Mouse (Mus musculus): ENCODE measurements around the gene Brd2.

Brd2 gene

GRCm38 (mm10) chr17:34133289-34133688 is 10.9 kb upstream of the Brd2 start:
- in situ Hi-C loops (cut with MboI, MseI) = loop anchor here (5.0 kb wide), 1 partner anchor 34 kb away; no protein-coding TSS in a partner anchor

DNA sequence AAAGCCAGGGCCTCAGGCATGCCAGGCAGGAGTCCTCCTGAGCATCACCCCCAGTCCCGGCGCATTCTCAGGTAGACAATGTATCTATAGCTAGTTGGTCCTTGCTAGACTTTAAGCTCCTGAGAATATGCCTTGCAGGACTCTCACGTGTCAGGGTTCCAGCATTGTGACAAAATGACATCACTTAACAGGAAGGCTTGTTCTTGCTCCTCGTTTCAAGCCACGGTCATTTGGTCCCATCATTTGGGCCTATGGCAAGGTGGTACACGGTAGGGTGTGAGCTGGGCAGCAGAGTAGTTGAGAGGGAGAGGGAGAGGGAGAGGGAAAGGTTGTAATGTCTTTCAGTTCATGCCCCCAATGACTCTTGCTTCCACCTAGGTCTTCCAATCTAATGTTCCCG is 9.5 kb upstream of the Brd2 start:
- in situ Hi-C loops (cut with MboI, MseI) = loop anchor here (5.0 kb wide), 1 partner anchor 35 kb away; no protein-coding TSS in a partner anchor

DNA sequence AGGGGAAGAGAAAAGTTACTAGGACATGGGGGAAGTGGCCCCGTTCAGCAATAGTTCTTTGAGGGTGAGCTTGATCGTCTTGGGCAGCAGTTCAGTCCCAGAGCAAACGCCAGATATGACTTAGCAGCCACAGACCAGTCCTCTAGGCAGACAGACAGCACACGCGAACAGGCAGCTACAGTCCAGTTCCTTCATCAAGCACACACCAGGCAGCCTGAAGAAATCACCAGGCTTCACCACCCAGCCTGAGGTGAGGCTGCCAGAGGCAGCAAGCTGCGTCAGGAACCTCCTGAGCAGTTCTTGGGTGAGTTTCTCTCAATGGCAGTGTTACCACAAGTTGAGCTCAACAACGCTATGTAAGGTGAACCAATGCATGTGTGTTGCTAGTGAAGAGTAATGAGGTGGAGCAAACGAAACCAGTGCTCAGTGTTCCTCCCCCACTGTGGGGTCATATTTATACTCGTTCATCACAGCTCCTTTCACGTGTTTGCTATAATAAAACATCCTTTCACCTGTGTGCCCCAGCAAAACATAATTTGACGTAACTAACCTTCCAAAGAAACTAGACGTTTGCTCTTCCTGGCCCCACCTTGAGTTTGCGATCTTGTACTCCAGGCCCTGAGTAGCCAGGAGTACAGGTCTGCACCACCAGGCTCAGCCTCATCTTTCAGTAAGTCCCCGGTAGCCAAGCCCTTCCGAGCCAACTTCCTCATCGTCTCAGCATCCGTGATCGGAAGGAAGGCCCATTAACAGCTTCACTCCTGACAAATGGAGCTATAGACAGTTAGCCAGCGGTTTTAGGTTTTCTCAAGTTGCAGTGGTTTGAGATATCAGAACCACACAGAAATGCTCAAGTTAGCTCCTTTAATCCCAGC is 7.9 kb upstream of the Brd2 start:
- in situ Hi-C loops (cut with MboI, MseI) = loop anchor here (5.0 kb wide), 1 partner anchor 37 kb away; no protein-coding TSS in a partner anchor

DNA sequence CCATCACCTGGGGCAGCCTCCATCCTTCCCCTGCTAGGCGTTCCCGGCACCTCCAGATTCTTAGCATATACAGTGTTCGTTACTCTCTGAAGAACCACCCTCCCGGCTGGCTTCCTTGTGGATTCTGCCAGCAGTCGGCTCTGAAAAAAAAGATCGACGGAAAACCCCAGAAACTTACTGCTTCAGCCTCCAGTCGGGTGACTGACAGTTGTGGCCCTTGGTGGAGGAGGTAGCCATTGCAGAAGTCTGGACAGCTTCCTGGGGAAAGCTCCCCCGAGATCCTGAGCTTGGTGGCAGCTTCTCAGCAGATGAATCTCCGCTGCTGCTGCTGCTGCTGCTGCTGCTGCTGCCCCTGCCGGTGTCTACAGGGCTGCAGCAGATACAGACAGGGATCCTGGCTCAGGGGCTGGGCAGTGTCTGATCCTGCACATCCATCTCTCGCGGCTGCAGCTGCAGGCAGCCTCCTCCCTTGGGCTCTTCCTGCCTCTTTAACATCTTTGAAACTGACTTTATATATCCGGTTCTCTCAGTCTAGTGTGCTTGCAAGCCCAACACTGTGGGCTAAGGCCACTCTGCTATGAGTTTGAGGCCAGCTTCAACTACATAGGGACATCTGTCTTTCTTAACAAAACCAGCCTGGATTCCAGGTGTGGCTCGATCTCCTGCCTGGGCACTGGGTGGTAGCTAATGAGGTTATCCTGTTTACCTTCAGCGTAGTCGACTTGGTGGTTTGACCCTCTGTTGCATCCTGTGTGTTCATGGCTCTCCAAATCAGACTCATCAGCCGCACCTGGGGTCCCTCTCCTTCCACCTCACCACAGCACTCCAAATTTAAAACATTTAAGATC is 6.7 kb upstream of the Brd2 start:
- in situ Hi-C loops (cut with MboI, MseI) = no loop called here

DNA sequence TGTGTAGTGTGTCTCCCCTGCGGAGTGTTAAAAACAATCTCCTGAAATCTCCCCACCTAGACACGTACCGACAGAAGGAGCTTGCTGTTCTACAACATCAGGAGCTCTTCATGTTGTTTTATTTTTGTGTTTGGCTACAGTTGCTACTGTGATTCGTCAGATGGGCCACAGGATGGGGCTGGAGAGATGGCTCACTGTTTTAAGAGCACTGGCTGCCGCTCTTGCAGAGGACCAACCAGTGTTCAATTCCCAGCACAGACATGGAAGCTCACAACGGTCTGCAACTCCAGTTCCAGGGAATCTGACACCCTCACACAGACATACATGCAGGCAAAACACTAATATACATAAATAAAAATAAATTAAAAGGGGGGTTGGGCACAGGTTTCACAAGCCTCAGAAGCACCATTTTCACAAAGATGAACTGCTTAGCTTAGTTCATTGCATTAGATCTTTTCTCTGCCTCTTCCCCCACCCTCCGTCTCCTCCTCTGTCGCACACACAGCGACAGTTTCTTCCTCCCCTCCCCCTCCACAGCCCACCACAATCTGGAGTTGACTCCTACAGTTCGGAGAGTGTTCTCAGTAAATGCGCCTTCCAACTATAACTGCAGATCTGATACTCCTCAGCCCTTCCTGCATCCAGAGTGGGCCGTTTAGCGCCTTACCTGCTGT is 6.0 kb upstream of the Brd2 start:
- in situ Hi-C loops (cut with MboI, MseI) = no loop called here

GRCm38 (mm10) chr17:34127475-34127874 is 5.0 kb upstream of the Brd2 start:
- in situ Hi-C loops (cut with MboI, MseI) = no loop called here

GRCm38 (mm10) chr17:34126826-34127420 is 4.5 kb upstream of the Brd2 start:
- in situ Hi-C loops (cut with MboI, MseI) = no loop called here

- in situ Hi-C loops (cut with MboI, MseI) = no loop called here
Measured at GRCm38 (mm10) chr17:34124649-34125048, 2.2 kb upstream of the Brd2 start.

DNA sequence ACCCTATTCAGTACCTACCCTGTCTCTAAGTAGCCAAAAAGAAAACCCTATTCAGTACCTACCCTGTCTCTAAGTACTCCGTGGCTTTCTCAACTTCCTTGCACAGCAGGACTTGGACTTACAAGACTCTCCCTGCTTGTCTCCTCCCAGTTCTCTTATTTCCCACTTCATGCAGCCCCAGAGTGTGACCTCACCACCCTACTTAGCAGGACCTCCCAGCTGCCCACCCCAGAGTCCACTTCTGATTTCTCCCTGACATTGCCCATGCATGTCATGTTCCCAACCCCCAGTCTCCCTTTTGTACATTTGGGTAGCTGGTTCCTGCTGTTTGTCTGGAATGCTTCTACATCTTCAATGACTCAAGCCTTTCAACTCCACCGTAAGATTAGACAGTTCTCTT is 1.1 kb upstream of the Brd2 start:
- in situ Hi-C loops (cut with MboI, MseI) = no loop called here

DNA sequence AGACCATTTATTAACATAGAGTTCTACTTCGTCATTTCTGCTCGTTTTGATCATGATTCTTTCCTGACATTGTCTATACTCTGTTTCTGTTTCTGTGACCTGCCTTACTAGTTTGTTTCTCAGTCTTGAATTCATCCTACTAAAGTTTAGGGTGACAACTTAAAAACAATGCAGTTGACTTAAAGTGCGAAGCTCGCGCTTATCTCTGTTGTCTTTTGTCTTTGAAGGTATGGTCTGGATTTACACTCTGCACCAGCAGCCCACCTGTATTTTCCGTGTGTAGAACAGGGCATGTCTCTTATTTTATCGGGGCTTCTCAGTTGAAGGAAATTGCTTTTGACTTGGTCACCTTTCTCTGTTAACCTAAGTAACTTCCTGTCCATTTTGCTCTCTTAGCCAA is 677 bp upstream of the Brd2 start:
- in situ Hi-C loops (cut with MboI, MseI) = no loop called here

GRCm38 (mm10) chr17:34121879-34122187 is 601 bp downstream of the Brd2 start:
- in situ Hi-C loops (cut with MboI, MseI) = no loop called here

DNA sequence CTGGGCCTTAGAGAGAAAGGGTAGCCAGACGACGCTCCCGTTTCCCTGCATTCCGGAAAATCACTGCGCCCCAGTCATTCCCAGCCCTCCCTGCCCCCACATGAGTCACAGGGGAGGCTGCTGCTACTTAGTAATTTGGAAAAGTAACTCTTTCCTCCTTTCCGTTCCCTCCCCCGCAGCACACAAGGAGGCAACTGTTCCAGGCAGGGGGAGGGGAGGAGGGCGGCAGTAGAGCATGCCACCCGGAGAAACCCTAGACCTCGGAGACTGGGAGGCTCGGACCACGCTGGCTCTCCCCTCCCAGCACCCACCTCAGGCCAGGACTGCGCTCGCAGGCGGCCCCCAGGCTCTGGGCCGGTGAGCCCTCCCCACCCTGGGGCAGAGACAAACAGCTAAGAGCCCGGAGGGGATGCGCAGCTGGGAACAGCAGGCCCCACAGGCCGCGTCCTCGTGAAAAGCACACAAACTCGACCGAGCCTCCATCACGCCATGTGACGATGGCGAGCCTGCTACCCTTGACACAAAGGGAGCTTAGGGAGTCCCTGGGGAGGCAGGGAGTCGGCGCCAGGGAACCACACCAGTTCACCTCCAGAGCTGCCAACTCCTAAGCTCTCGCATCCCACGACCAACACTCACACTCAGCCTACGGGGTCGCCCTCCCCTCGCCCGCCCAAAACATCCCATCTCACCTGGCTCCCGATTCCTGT is 1.1 kb downstream of the Brd2 start:
- in situ Hi-C loops (cut with MboI, MseI) = no loop called here

- in situ Hi-C loops (cut with MboI, MseI) = no loop called here
Measured at GRCm38 (mm10) chr17:34120814-34121171, 1.6 kb downstream of the Brd2 start.

GRCm38 (mm10) chr17:34120180-34120723 is 2.2 kb downstream of the Brd2 start:
- in situ Hi-C loops (cut with MboI, MseI) = no loop called here

GRCm38 (mm10) chr17:34119249-34120179 is 2.9 kb downstream of the Brd2 start, which contains the start of gene H2-DMa:
TSS of gene H2-DMa (plus strand) at chr17:34119541.
- in situ Hi-C loops (cut with MboI, MseI) = no loop called here

- in situ Hi-C loops (cut with MboI, MseI) = no loop called here
Measured at GRCm38 (mm10) chr17:34118873-34119248, 3.6 kb downstream of the Brd2 start.

DNA sequence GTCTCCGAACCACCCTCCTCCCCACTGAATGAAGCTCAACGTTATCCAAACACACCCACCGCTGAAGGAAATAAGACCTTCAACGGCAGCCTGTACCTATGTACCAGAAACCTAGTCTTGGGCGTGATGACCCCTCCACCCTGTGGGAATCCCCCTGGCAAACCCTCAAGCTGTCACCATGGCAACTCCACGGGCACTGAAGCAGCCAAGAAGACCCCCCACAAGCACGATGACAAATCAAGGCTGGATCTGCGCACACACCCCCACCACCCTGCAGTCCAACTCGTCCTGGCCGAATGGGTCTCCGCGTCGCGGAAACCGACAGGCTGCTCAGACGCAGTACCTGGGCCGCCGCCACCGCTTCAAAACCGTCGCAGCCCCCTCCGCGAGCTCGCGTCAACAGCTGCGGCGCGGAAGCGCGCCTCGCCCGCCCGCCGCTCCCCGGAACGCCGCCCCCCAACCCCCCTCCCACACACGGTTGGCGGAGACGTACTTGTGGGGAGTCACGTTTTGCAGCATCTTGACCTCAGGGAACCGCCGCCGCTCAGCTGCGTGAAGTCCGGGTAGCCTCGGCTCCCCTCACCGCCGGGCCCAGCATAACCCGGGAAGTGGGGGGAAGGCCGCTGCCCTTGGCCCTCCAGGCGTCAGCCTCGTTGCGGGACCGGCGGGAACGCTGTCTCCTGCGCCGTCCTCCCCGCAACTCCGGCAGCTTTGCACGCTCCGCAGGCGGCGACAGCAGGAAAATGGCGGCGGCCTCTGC is 4.1 kb downstream of the Brd2 start:
- in situ Hi-C loops (cut with MboI, MseI) = no loop called here

- in situ Hi-C loops (cut with MboI, MseI) = no loop called here
Measured at GRCm38 (mm10) chr17:34117421-34118112, 4.9 kb downstream of the Brd2 start.
